Mouse (Mus musculus) lung, postnatal 0 days (tissue): ENCODE results near the gene Dlgap1.

ENCODE experiments used
- CTCF ChIP-seq: IDR thresholded peaks from 2 replicates; pipeline ENCODE4 v1.5.1; 2016; ENCODE audit warnings: antibody characterized with exemption, mild to moderate bottlenecking
- EP300 ChIP-seq: IDR thresholded peaks from 2 replicates; pipeline ENCODE4 v1.6.1; 2016; ENCODE audit warnings: antibody characterized with exemption, mild to moderate bottlenecking, control low read depth

GRCm38 (mm10) chr17:70457103-70457502 is 488.2 kb downstream of the Dlgap1 start:
- TF ChIP-seq CTCF (no peak), EP300 (no peak)
